Mouse (Mus musculus) urinary bladder, postnatal 14 days (tissue): Measurements from ENCODE around the gene Sgcg.

Experiments
- DNase-seq: peaks from one replicate; pipeline ENCODE4 v3.0.0; 2021; ENCODE audit warnings: low spot score

The Sgcg gene

DNA sequence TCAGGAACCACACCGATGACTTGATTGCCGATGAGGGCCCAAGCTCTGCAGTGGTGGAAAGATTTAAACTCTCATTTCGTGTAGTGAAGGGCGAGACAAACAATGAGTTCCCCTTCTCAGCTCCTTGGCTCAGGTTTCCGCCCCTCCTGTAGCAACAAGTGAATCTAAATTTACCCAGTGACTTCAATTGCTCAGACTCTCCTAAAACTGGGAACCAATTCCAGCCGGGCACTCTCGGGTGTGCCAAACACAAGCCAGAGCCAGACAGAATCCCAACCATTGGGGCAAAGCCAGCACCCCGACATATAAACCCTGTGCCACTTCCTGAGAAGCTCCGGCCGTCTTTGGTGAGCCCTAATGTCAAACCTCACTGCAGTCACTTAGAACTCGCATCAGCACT, at the start of gene Sgcg:
Gene Sgcg, minus strand, starts transcription at position 139 of the 400 bp plus-strand sequence.
- no peak for DNase-seq

DNA sequence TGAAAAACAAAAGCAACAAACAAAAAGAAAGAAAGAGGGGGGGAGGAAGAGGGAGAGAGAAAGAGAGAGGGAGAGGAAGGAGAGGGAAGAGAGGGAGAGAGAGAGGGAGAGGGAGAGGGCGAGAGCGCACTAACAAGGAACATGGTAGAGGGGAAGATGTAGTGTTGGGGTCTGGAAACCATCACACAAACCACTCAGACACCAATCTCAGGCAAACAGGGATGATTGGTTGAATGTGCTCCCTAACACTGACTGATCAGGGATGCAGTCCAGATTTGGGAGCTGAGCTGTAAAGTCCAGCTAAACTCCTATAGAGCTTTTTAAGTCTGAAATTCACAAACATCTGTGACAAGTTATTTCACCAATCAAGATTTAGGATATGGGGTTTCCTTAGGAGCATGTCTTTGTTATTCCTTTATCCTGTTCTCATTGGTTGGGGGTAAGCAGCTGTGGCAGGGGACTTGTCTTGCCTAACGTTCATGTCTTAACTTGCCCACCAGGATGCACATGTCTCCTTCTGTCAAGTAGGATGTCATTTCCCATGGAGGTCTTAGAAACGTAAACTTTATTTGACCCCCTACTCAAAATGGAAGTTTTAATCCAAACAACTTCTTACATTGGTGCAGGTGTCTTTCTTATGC, 45.8 kb upstream of the Sgcg start:
- no peak for DNase-seq

DNA sequence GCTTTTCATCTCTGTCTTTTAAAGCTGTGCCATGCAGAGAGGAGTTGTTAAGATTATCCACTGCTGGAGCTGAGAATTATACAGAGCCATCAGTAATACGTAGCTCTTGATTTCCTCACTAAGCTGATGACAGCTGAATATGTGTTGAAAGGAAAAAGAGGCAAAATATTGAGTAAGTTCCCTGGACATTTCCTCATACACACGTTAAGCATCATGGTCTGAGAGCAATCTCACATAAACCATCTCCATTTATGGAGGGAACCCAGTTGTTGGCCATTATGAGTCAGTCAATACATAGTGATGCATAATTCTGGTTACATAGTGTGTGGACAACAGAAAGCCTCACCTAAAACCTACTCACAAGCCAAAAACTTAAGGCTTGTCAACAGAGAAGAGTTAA, 44.1 kb upstream of the Sgcg start:
- no peak for DNase-seq

- DNase-seq, result no peak
These were observed 43.0 kb upstream of the Sgcg start for GRCm38 (mm10) chr14:61301323-61301722.

DNA sequence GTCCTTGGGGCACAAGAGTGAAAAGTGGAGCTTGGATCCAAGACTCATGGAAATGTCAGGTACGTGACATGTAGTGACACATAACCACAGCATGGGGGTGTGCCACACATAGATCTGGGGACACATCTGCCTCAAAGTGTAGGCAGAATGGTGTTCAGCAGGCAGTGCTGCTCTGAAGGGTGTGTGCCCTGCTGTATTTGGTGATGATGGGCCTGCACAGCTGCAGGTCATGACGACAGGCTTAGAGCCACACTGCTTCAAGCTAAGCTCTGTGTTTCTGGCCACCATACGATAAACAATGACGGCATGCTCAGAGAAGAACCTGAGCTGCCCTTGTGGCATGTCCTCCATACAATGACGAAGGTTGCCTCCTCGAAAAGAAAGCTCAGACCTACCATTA, 41.5 kb upstream of the Sgcg start:
- DNase-seq, result no peak

GRCm38 (mm10) chr14:61294738-61295079, 36.4 kb upstream of the Sgcg start:
- peak; percentile 60 for DNase-seq

DNA sequence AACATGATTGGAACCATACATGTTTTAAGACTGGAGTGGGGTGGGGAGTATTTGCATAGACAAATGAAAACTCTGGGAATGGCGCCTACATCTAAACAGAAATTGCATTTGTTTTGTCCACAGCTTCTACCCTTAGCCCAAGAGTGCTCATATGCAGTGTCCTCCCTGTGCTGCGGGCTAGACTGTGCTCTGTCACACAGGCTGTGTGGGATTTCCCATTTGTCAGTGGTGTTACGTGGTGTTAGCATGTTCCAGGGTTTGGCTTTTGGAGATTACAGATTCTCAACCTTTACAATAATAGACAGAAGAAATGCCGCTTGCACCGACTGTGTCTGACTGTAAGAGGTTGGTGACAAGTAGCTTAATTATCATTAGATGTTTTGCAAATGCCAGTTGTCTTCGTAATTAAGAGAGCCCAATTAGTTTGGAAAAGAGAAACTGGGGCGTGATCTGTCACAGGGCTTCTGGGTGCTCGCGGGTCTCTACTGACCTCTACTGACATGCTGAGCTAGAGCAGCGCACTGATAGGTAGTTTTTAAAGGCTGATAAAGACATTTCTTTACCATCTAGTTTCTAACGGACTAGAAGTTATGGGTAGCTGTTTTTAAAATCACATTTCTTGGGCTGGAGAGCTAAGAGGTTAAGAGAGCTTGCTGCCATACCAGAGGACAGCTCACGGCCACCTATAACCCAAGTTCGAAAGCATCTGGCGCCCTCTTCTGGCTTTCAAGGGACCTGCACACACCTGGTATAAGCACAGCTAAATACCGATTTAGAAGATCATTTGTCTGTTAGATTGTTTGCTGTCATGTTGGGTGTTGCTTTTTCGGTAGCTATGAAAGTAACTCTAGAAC, 35.8 kb upstream of the Sgcg start:
- DNase-seq, result peak; percentile 68

GRCm38 (mm10) chr14:61290664-61291063, 32.4 kb upstream of the Sgcg start:
- no peak for DNase-seq

- no peak for DNase-seq
These were observed 30.5 kb upstream of the Sgcg start for GRCm38 (mm10) chr14:61288606-61289286.

GRCm38 (mm10) chr14:61278676-61279300, 20.5 kb upstream of the Sgcg start:
- DNase-seq, result no peak

DNA sequence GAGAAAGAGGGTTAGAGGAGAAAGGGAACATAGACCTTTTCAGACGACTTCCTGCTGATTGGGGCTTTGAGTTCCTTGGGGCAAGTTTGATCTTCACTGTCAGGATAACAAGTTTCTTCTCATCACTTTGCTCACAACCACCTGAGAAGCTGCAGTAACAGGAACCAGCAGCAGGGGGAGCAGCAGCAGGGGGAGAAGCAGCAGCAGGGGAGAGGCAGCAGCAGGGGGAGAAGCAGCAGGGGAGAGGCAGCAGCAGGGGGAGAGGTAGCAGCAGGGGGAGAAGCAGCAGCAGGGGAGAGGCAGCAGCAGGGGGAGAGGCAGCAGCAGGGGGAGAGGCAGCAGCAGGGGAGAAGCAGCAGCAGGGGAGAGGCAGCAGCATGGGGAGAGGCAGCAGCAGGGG, 19.0 kb upstream of the Sgcg start:
- peak; percentile 51 for DNase-seq

- no peak for DNase-seq
These were observed 16.3 kb upstream of the Sgcg start for GRCm38 (mm10) chr14:61274414-61275198.

DNA sequence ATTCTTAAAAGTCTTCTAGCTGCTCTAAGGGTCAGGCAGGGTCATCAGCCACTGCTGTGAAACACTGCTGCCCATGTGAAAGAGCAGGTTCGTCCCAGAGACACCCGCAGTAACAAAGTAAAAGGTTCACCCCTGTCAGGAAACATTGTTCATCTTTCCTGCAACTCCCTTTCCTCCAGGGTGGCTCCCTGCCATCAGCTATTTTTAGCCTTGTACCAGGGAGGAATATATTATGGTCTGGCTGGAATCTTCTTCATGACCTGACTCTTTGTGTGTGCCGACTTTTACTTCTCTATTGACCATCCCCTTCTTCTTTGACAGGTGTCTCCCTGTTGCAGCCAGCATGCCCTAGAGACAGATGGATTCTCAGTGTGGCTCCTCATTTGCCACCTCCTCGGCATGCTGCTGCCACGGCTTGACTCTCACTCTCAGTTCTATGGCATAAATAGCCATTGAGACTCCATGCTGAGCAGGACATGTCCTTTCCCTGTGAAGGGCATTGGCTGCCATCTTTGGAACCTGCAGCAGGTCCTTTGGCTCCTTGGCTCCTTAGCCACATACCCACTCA, 9.7 kb upstream of the Sgcg start:
- DNase-seq, result no peak

GRCm38 (mm10) chr14:61259084-61259483, 794 bp upstream of the Sgcg start:
- DNase-seq, result no peak

- no peak for DNase-seq
These were observed 5.5 kb downstream of the Sgcg start for GRCm38 (mm10) chr14:61252596-61253388.

GRCm38 (mm10) chr14:61246444-61246843, 11.8 kb downstream of the Sgcg start:
- no peak for DNase-seq

- no peak for DNase-seq
These were observed 15.7 kb downstream of the Sgcg start for GRCm38 (mm10) chr14:61242611-61243010.

DNA sequence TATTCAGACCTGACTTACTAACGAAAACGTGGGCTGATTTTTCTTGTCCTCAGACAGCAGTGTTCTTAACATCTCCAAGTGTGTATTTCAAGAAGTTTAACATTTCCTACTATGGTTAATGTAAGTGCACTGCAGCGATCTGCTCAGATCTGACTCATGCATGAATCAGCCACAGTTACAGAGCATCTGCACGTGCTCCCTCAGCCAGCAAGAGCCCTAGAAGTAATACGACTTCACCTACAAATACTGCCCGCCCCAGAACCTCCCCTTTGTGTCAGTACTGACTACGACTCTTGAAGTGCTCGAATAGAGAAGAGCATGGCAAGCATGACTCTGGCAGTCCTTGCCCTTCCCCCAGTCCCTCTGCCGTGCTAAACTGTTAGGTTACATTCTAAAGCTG, 19.5 kb downstream of the Sgcg start:
- peak; percentile 22 for DNase-seq

DNA sequence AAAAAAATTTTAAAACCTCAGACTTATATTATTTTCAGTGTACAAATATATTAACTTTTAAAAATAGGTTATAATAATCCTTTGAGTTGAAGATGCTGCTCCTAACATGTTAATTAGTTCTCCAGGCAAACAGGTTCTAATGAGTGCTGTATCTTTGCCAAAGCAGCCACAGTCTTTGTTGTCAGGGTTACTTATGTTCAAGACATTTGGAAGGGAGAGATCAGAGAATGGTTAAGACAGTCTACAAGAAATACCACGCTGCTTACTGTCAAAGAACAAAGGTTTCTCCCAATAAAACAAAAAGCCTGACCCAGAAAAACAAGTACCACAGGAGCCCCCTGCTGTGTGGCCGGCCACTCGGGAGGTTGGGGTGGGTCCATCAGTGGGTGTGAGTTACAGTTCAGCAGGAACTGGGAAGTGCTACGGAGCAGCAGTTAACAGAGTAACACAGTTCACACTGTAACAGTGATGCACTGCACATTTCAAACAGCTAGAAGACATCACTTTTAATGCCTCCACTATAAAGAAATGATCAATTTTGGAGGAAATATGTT, 21.1 kb downstream of the Sgcg start:
- no peak for DNase-seq

DNA sequence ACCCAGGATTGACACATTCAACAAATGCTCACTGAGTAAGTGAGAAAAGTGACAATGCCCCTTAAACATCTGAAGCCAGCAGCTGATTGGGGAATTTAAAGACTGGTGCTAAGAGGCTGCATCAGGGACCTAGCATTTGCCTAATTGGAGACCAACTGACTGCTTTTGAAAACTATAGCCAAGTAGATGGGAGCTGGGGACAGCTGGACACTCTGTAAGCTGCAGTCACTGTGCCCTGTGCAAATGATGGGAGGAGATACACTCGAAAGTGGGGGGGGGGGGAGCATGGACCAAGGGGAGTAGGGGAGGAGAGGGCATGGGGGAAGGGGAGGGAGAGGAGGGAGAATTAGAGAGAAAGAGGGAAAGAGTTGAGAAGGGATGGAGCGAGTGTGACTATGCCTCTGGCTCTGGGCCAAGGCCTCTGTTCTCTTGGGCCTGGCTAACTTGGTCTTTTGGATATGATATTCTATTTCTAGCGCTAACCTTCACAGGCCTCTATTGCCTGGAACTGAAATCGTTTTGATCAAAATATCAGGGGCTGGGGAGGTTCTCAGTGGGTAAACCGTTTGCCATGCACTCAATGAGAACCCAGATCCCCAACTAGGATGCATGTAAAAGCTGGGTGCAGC, 22.3 kb downstream of the Sgcg start:
- no peak for DNase-seq
